Mouse (Mus musculus): ENCODE measurements at regions not wholly inside any gene's neighbourhood (a gene's known extent, or its start where the extent isn't known, plus 50 kb on each side); places are given as distances from the start of the nearest gene placed in this dataset.

DNA sequence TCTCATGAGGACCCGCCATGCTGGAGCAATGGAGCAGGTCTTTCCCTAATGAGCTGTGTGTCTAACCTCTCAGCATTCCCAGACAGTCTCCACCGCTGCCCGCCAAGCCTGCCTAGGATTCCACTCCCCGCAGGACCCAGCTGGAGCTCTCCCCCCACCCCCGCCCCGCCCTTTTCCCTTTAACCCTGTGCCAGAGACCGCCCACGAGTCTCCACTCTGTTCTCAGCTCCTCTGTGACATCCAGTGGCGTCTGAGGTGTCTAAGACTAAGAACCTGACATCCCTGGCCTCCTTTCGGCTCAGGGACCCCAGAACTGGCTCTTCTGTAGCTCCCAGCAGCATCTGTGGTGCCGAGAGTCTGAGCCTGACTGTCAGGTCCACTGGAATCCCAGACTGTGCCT is 50.9 kb upstream of the Tpp2 start:
- ATAC-seq (ENCODE audit: low read depth), result no peak
- no peak overlapping the region for H3K9ac ChIP-seq (ENCODE audit: low read length)
- H3K4me2 ChIP-seq (ENCODE audit: low read depth, low read length), result no peak overlapping the region
- no peaks in the 10 kb centered on the region for H3K9me3 ChIP-seq (ENCODE audit: control insufficient read depth, low read length)
- H3K4me1 ChIP-seq (replicated peaks; ENCODE audit: control insufficient read depth, insufficient read depth, low read length), result no peaks in the 10 kb centered on the region
- WGBS, result 29% methylated on average over 11 of the region's 11 CpGs
- H3K36me3 ChIP-seq (ENCODE audit: control insufficient read depth, insufficient read depth, low read length), result no peaks in the 10 kb centered on the region
- H3K4me3 ChIP-seq (ENCODE audit: low read length), result no peak overlapping the region
- H3K27me3 ChIP-seq (ENCODE audit: control insufficient read depth, insufficient read depth, low read depth, low read length), result no peaks in the 10 kb centered on the region
- no peak overlapping the region for H3K27ac ChIP-seq (ENCODE audit: low read length)

DNA sequence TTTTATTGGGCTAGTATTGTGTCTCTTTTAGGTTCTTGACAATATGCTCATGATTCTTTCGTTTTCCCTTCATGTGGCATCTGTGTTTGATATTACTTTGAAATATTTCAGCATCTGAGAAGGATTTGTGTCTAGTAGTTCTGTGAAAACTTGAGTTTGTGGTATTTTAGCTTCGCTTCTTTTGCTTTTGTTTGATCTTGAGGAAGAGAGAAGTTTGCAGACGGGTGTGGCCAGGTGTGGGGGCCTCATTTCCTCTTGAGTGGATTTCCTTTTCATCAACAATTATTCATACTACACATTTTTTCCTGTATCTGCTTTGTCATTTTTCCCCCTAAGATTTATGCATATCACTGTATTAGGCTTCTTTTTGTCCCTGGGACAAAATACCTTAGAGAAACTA is 52.8 kb upstream of the Uxs1 start:
- ATAC-seq (ENCODE audit: low read depth), result no peak
- H3K27me3 ChIP-seq (ENCODE audit: control insufficient read depth, insufficient read depth, low read depth, low read length), result no peaks in the 10 kb centered on the region
- no peak overlapping the region for H3K9ac ChIP-seq (ENCODE audit: low read length)
- 54% methylated on average over 3 of the region's 3 CpGs for WGBS
- H3K27ac ChIP-seq (ENCODE audit: low read length), result no peak overlapping the region
- H3K9me3 ChIP-seq (ENCODE audit: control insufficient read depth, low read length), result no peaks in the 10 kb centered on the region
- H3K4me3 ChIP-seq (ENCODE audit: low read length), result no peak overlapping the region
- no peaks in the 10 kb centered on the region for H3K4me1 ChIP-seq (replicated peaks; ENCODE audit: control insufficient read depth, insufficient read depth, low read length)
- H3K4me2 ChIP-seq (ENCODE audit: low read depth, low read length), result no peak overlapping the region
- H3K36me3 ChIP-seq (ENCODE audit: control insufficient read depth, insufficient read depth, low read length), result no peaks in the 10 kb centered on the region

DNA sequence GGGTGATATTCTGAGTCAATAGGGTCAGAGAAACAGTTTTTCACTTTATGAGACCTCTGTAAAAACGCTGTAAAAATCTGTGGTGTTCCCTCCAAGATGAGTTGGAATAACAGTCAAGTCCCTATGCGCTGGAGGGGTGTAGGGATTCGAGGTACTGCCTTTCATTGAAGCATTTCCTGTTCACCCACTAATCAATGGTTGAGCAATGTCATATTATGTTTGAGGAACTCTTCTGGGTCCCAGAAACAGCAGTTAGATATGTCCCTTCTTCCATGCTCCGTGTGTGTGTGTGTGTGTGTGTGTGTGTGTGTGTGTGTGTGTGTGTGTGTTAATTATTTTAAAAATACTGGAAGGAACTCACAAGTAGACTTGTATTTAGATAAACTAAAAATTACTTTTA is 52.3 kb upstream of the Uxs1 start:
- Histone ChIP-seq H3K36me3 (ENCODE audit: control insufficient read depth, insufficient read depth, low read length) (no peaks in the 10 kb centered on the region), H3K4me3 (ENCODE audit: low read length) (no peak overlapping the region), H3K4me2 (ENCODE audit: low read depth, low read length) (no peak overlapping the region), H3K4me1 (replicated peaks; ENCODE audit: control insufficient read depth, insufficient read depth, low read length) (no peaks in the 10 kb centered on the region), H3K27ac (ENCODE audit: low read length) (no peak overlapping the region), H3K27me3 (ENCODE audit: control insufficient read depth, insufficient read depth, low read depth, low read length) (no peaks in the 10 kb centered on the region), H3K9ac (ENCODE audit: low read length) (no peak overlapping the region), H3K9me3 (ENCODE audit: control insufficient read depth, low read length) (no peaks in the 10 kb centered on the region)
- 69% methylated on average over 4 of the region's 4 CpGs for WGBS
- ATAC-seq (ENCODE audit: low read depth), result no peak

DNA sequence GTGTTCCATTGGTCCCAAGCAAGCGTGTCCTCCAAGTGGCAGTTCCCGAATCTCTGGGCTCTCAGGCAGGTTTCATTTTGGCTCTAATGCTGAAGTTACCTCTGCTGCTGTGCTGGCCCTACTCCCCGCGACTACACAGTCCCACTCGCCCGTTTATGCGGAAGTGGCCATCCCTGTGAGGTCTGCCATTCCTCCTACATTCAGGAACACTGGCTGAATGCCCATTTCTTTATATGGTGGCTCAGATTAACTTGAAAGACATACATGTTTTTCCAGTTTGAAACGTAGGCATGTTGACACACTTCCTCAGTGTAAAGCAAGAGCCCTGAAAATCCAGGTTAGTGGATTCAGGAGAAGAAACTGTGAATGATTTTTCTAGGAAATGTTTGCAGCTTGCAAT is 51.6 kb upstream of the Uxs1 start:
- H3K36me3 ChIP-seq (ENCODE audit: control insufficient read depth, insufficient read depth, low read length), result no peaks in the 10 kb centered on the region
- H3K27ac ChIP-seq (ENCODE audit: low read length), result no peak overlapping the region
- H3K4me2 ChIP-seq (ENCODE audit: low read depth, low read length), result no peak overlapping the region
- H3K4me3 ChIP-seq (ENCODE audit: low read length), result no peak overlapping the region
- ATAC-seq (ENCODE audit: low read depth), result peak; percentile 51; the same call in 1 of the 2 replicates
- 64% methylated on average over 8 of the region's 8 CpGs for WGBS
- H3K9ac ChIP-seq (ENCODE audit: low read length), result no peak overlapping the region
- H3K9me3 ChIP-seq (ENCODE audit: control insufficient read depth, low read length), result no peaks in the 10 kb centered on the region
- H3K4me1 ChIP-seq (replicated peaks; ENCODE audit: control insufficient read depth, insufficient read depth, low read length), result no peaks in the 10 kb centered on the region
- H3K27me3 ChIP-seq (ENCODE audit: control insufficient read depth, insufficient read depth, low read depth, low read length), result no peaks in the 10 kb centered on the region

DNA sequence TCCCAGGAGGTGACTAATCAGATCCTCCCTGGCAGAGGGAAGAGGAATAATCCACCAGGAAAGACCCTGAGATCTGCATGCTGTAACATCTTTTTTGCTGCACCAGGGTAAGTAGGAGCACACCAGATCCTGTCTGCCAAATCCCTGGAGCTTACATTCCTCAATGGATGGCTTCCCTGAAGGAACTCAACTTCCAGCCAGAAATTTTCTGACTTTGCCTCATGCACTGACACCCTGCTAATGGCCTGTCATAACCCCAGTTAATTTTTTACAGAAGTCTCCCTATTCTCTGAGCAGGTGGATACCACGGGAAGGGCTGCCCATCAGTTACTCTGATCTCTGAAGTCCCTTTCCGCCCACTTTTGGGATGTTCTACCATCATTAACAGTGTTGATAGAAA is 50.6 kb upstream of the Uxs1 start:
- no peak overlapping the region for H3K9ac ChIP-seq (ENCODE audit: low read length)
- H3K4me1 ChIP-seq (replicated peaks; ENCODE audit: control insufficient read depth, insufficient read depth, low read length), result no peaks in the 10 kb centered on the region
- 75% methylated on average over 2 of the region's 2 CpGs for WGBS
- H3K4me3 ChIP-seq (ENCODE audit: low read length), result no peak overlapping the region
- no peak overlapping the region for H3K27ac ChIP-seq (ENCODE audit: low read length)
- H3K4me2 ChIP-seq (ENCODE audit: low read depth, low read length), result no peak overlapping the region
- no peaks in the 10 kb centered on the region for H3K9me3 ChIP-seq (ENCODE audit: control insufficient read depth, low read length)
- no peak for ATAC-seq (ENCODE audit: low read depth)
- H3K36me3 ChIP-seq (ENCODE audit: control insufficient read depth, insufficient read depth, low read length), result no peaks in the 10 kb centered on the region
- no peaks in the 10 kb centered on the region for H3K27me3 ChIP-seq (ENCODE audit: control insufficient read depth, insufficient read depth, low read depth, low read length)

DNA sequence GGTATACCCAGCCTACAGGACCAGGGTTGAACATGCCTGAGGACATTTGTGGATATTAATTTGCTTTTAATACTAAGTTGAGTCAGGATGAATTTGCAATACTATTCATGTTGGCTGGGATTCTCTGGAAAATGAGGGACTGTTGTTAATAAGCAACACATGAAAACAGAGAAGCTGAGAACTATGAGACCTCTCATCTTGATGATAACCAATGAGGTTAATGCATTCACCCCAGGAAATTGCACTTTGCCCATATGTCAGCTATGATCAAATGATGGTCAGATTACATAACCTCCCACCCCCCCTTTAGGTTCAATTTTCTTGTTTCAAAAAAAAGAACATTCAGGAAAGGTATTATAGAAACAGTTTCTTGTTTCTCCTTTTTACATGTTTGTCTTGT is 50.1 kb upstream of the Uxs1 start:
- no peaks in the 10 kb centered on the region for H3K9me3 ChIP-seq (ENCODE audit: control insufficient read depth, low read length)
- no peak for ATAC-seq (ENCODE audit: low read depth)
- H3K36me3 ChIP-seq (ENCODE audit: control insufficient read depth, insufficient read depth, low read length), result no peaks in the 10 kb centered on the region
- no peak overlapping the region for H3K4me2 ChIP-seq (ENCODE audit: low read depth, low read length)
- no peak overlapping the region for H3K9ac ChIP-seq (ENCODE audit: low read length)
- no peaks in the 10 kb centered on the region for H3K27me3 ChIP-seq (ENCODE audit: control insufficient read depth, insufficient read depth, low read depth, low read length)
- no peak overlapping the region for H3K27ac ChIP-seq (ENCODE audit: low read length)
- no peak overlapping the region for H3K4me3 ChIP-seq (ENCODE audit: low read length)
- no peaks in the 10 kb centered on the region for H3K4me1 ChIP-seq (replicated peaks; ENCODE audit: control insufficient read depth, insufficient read depth, low read length)

Measured in lung, embryonic 16.5 days (tissue).